Mouse (Mus musculus) liver, postnatal 0 days (tissue): ENCODE data around the gene Tmc1. TPM values are rescaled to one million over a fixed set of nuclear protein-coding genes. Genes with fewer than 3 reads are reported as not detected.

Experiments used
- ATAC-seq: fragments of 200-750 bp; cut with Nextera tagmentation; 2 replicates; pipeline ENCODE4 v1.8.0; 2017; ENCODE audit warnings: mild to moderate bottlenecking, moderate library complexity
- DNase-seq: peaks from one replicate; pipeline ENCODE4 v3.0.0-alpha.2; 2016
- H3K27ac ChIP-seq: fragments of 300-500 bp; sonication (generic); 2 replicates; pipeline ENCODE4 v1.5.1; 2014; ENCODE audit warnings: antibody characterized with exemption, moderate library complexity, mild to moderate bottlenecking, low read depth
- H3K27me3 ChIP-seq: fragments of 300-500 bp; sonication (generic); 2 replicates; pipeline ENCODE4 v1.6.1; 2014; ENCODE audit warnings: low read length, control low read depth, mixed read lengths; ENCODE audit not compliant: insufficient read depth
- H3K36me3 ChIP-seq: fragments of 300-500 bp; sonication (generic); replicated peaks from 2 replicates; pipeline ENCODE4 v1.6.1; 2014; ENCODE audit warnings: mild to moderate bottlenecking, control low read depth, low read length, moderate library complexity, mixed read lengths; ENCODE audit not compliant: insufficient read depth
- H3K4me1 ChIP-seq: fragments of 300-500 bp; sonication (generic); 2 replicates; pipeline ENCODE4 v1.6.1; 2014; ENCODE audit warnings: antibody characterized with exemption, mild to moderate bottlenecking, control low read depth; ENCODE audit not compliant: insufficient read depth
- H3K4me2 ChIP-seq: fragments of 300-500 bp; sonication (generic); 2 replicates; pipeline ENCODE4 v1.6.1; 2014; ENCODE audit warnings: low read depth, mild to moderate bottlenecking, low read length, moderate library complexity, mixed read lengths
- H3K4me3 ChIP-seq: fragments of 300-500 bp; sonication (generic); 2 replicates; pipeline ENCODE4 v1.5.1; 2014; ENCODE audit warnings: low read depth, low read length
- H3K9ac ChIP-seq: fragments of 300-500 bp; sonication (generic); replicated peaks from 2 replicates; pipeline ENCODE4 v1.6.1; 2014; ENCODE audit warnings: mild to moderate bottlenecking, moderate library complexity
- H3K9me3 ChIP-seq: fragments of 300-500 bp; sonication (generic); 2 replicates; pipeline ENCODE4 v1.6.1; 2016; ENCODE audit warnings: mild to moderate bottlenecking, control low read depth, low read length, mixed read lengths
- CTCF ChIP-seq: sonication (generic); IDR thresholded peaks from 2 replicates; pipeline ENCODE4 v1.5.1; 2016; ENCODE audit warnings: antibody characterized with exemption, low read depth
- EP300 ChIP-seq: IDR thresholded peaks from 2 replicates; pipeline ENCODE4 v1.6.1; 2016; ENCODE audit warnings: antibody characterized with exemption, low read depth, mild to moderate bottlenecking
- WGBS: fragments of 180-500 bp; shearing (Covaris S2); extraction: QIAGEN DNeasy Blood & Tissue Kit; methylation state at CpG from one replicate; pipeline ENCODE4 v1.1.7; 2014; ENCODE audit not compliant: insufficient replicate concordance; 5-methylcytosine and 5-hydroxymethylcytosine counted together
- polyA plus RNA-seq: library from polyadenylated mRNA; unstranded; fragments of >200 nt; fragmentation: Nextera tagmentation; extraction: Ambion mirVana; gene quantifications from 2 replicates; pipeline ENCODE4 v1.2.1, GENCODE M21; 2015

The Tmc1 gene
- polyA plus RNA-seq, 1 experiment from 2014 or later: not detected

- TF ChIP-seq CTCF (no peak), EP300 (no peak)
- H3K27ac ChIP-seq: no peak overlapping the region
- no peaks in the 10 kb centered on the region for H3K9me3 ChIP-seq
- ATAC-seq: no peak
- H3K36me3 ChIP-seq: no peaks in the 10 kb centered on the region
- DNase-seq: no peak
- 93% methylated on average over 2 of the region's 2 CpGs for WGBS
- H3K4me2 ChIP-seq: no peak overlapping the region
- no peak overlapping the region for H3K9ac ChIP-seq
- H3K27me3 ChIP-seq: no peaks in the 10 kb centered on the region
- H3K4me1 ChIP-seq: no peaks in the 10 kb centered on the region
- H3K4me3 ChIP-seq: no peak overlapping the region
These were observed 161.2 kb downstream of the Tmc1 start for GRCm38 (mm10) chr19:20792811-20793210.

DNA sequence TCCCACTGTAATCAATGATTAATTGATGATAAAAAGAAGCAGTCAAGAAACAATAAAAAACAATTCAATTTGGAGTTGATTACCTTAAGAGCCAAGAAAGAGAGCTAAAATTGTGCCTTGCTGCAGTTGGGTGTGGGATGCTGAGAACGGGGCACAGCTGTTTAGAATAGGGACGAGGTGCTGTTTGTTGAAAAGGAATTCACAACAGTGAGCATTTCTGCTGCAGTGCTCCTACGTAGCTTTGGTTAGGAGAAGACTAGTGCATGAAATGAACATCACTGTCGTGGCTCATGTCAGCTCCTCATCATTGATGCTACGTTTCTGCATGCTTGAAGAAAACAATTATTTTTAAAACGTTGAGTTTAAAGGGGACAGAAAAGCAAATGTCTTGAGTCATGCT is 166.7 kb downstream of the Tmc1 start:
- Histone ChIP-seq H3K27ac (no peak overlapping the region), H3K36me3 (no peaks in the 10 kb centered on the region), H3K27me3 (no peaks in the 10 kb centered on the region), H3K4me2 (no peak overlapping the region), H3K9ac (no peak overlapping the region), H3K4me3 (no peak overlapping the region), H3K9me3 (no peaks in the 10 kb centered on the region), H3K4me1 (no peaks in the 10 kb centered on the region)
- ATAC-seq: no peak
- TF ChIP-seq EP300 (no peak), CTCF (no peak)
- no peak for DNase-seq
- WGBS: 70% methylated on average over 6 of the region's 6 CpGs

- TF ChIP-seq EP300 (no peak), CTCF (no peak)
- Histone ChIP-seq H3K4me3 (no peak overlapping the region), H3K36me3 (no peaks in the 10 kb centered on the region), H3K9ac (no peak overlapping the region), H3K4me2 (no peak overlapping the region), H3K9me3 (no peaks in the 10 kb centered on the region), H3K27me3 (no peaks in the 10 kb centered on the region), H3K27ac (no peak overlapping the region), H3K4me1 (no peaks in the 10 kb centered on the region)
- 75% methylated on average over 2 of the region's 2 CpGs for WGBS
- no peak for ATAC-seq
- DNase-seq: no peak
These were observed 178.3 kb downstream of the Tmc1 start for GRCm38 (mm10) chr19:20775681-20776080.

- Histone ChIP-seq H3K4me1 (no peaks in the 10 kb centered on the region), H3K4me3 (no peak overlapping the region), H3K27me3 (no peaks in the 10 kb centered on the region), H3K9me3 (no peaks in the 10 kb centered on the region), H3K4me2 (no peak overlapping the region), H3K9ac (no peak overlapping the region), H3K27ac (no peak overlapping the region), H3K36me3 (no peaks in the 10 kb centered on the region)
- 84% methylated on average over 7 of the region's 7 CpGs for WGBS
- ATAC-seq: no peak
- DNase-seq: no peak
- TF ChIP-seq EP300 (no peak), CTCF (no peak)
These were observed 180.1 kb downstream of the Tmc1 start for GRCm38 (mm10) chr19:20773941-20774340.

- H3K4me2 ChIP-seq: no peak overlapping the region
- no peaks in the 10 kb centered on the region for H3K36me3 ChIP-seq
- 12% methylated on average over 1 of the region's 1 CpGs for WGBS
- H3K9me3 ChIP-seq: no peaks in the 10 kb centered on the region
- H3K27ac ChIP-seq: no peak overlapping the region
- no peaks in the 10 kb centered on the region for H3K4me1 ChIP-seq
- H3K9ac ChIP-seq: no peak overlapping the region
- DNase-seq (no peak), ATAC-seq (no peak)
- no peak overlapping the region for H3K4me3 ChIP-seq
- TF ChIP-seq CTCF: peak; percentile 71
- no peak for TF ChIP-seq EP300
- H3K27me3 ChIP-seq: no peaks in the 10 kb centered on the region
These were observed 189.8 kb downstream of the Tmc1 start for GRCm38 (mm10) chr19:20764214-20764613.

- ATAC-seq: peak; percentile 75
- TF ChIP-seq EP300 (peak; percentile 93), CTCF (no peak)
- Histone ChIP-seq H3K4me1 (no peaks in the 10 kb centered on the region), H3K9me3 (no peaks in the 10 kb centered on the region), H3K27ac (no peak overlapping the region), H3K36me3 (no peaks in the 10 kb centered on the region), H3K4me2 (no peak overlapping the region), H3K27me3 (no peaks in the 10 kb centered on the region), H3K4me3 (no peak overlapping the region), H3K9ac (no peak overlapping the region)
- WGBS: 52% methylated on average over 4 of the region's 4 CpGs
- no peak for DNase-seq
These were observed 192.2 kb downstream of the Tmc1 start for GRCm38 (mm10) chr19:20761675-20762426.
